Mouse (Mus musculus) left cerebral cortex, adult 8-10 months (tissue): Measurements from ENCODE around the gene Kalrn. TPM values are rescaled to one million over a fixed set of nuclear protein-coding genes. Genes with fewer than 3 reads are reported as not detected.

Experiments
- DNase-seq, 2 experiments: peaks; one replicate each; pipeline ENCODE4 v3.0.0; 2022; ENCODE audit warnings: low spot score in 2 of 2
- total RNA-seq, 4 experiments: library from RNA; stranded (reverse); gene quantifications; 2 replicates each; pipeline ENCODE4 v1.2.4; 2022

The Kalrn gene
- total RNA-seq, 4 experiments from 2014 or later, result 485 to 551 (median 491) TPM

- DNase-seq, result no peak
Observed at GRCm38 (mm10) chr16:34557891-34558290, 15.4 kb downstream of the Kalrn start.

- DNase-seq, result no peak
Observed at GRCm38 (mm10) chr16:34552731-34553130, 20.6 kb downstream of the Kalrn start.

- no peak for DNase-seq
Observed at GRCm38 (mm10) chr16:34549470-34549999, 23.8 kb downstream of the Kalrn start.

GRCm38 (mm10) chr16:34546805-34547509 is 26.4 kb downstream of the Kalrn start:
- DNase-seq, result no peak

- DNase-seq, result no peak
Observed at GRCm38 (mm10) chr16:34543754-34544153, 29.6 kb downstream of the Kalrn start.

- DNase-seq, result no peak
Observed at GRCm38 (mm10) chr16:34542341-34542740, 31.0 kb downstream of the Kalrn start.

GRCm38 (mm10) chr16:34538679-34539185 is 34.6 kb downstream of the Kalrn start:
- no peak for DNase-seq

- no peak for DNase-seq
Observed at GRCm38 (mm10) chr16:34536300-34536699, 37.0 kb downstream of the Kalrn start.

GRCm38 (mm10) chr16:34535135-34535534 is 38.2 kb downstream of the Kalrn start:
- DNase-seq, result no peak

- DNase-seq, result no peak
Observed at GRCm38 (mm10) chr16:34531506-34531905, 41.8 kb downstream of the Kalrn start.

- DNase-seq, result no peak
Observed at GRCm38 (mm10) chr16:34530029-34530428, 43.3 kb downstream of the Kalrn start.

GRCm38 (mm10) chr16:34528234-34528983 is 44.9 kb downstream of the Kalrn start:
- no peak for DNase-seq

- DNase-seq, result no peak
Observed at GRCm38 (mm10) chr16:34526378-34526777, 47.0 kb downstream of the Kalrn start.

- DNase-seq, result peak in 1 of 2 experiments; percentile 74
Observed at GRCm38 (mm10) chr16:34525866-34526265, 47.5 kb downstream of the Kalrn start.

- peak in 1 of 2 experiments; percentile 38 for DNase-seq
Observed at GRCm38 (mm10) chr16:34525205-34525604, 48.1 kb downstream of the Kalrn start.

- no peak for DNase-seq
Observed at GRCm38 (mm10) chr16:34521061-34521460, 52.3 kb downstream of the Kalrn start.

- DNase-seq, result peak in 1 of 2 experiments; percentile 35
Observed at GRCm38 (mm10) chr16:34516891-34517398, 56.4 kb downstream of the Kalrn start.

GRCm38 (mm10) chr16:34515485-34515884 is 57.8 kb downstream of the Kalrn start:
- no peak for DNase-seq

GRCm38 (mm10) chr16:34513956-34514593 is 59.3 kb downstream of the Kalrn start:
- peak; percentile 65 to 83 for DNase-seq

- DNase-seq, result no peak
Observed at GRCm38 (mm10) chr16:34512326-34512725, 61.0 kb downstream of the Kalrn start.

- DNase-seq, result no peak
Observed at GRCm38 (mm10) chr16:34508125-34508524, 65.2 kb downstream of the Kalrn start.
